Mouse (Mus musculus) megakaryocyte, embryonic 14.5 days (primary cell): ENCODE results near the gene Cyfip1.

Experiments
- FLI1 ChIP-seq: IDR thresholded peaks from 2 replicates; pipeline ENCODE4 v1.6.1; 2012; ENCODE audit warnings: low read length, inconsistent platforms, mixed read lengths
- GATA1 ChIP-seq: IDR thresholded peaks from 3 replicates; pipeline ENCODE4 v1.6.1; 2012; ENCODE audit warnings: mixed read lengths, low read length, inconsistent platforms, borderline replicate concordance

GRCm38 (mm10) chr7:55912118-55912517, 70.6 kb downstream of the Cyfip1 start:
- no peak for TF ChIP-seq GATA1
- TF ChIP-seq FLI1: no peak
